Mouse (Mus musculus) CH12.LX (cell line): ENCODE data around the gene Itgb4. TPM values are rescaled to one million over a fixed set of nuclear protein-coding genes. Genes with fewer than 3 reads are reported as not detected.

Source experiments
- DNase-seq: peaks from one replicate; pipeline ENCODE4 v3.0.0-alpha.2; 2013; ENCODE audit errors: extremely low read depth
- H3K27ac ChIP-seq: 2 replicates; pipeline ENCODE4 v1.5.1; 2012; ENCODE audit warnings: low read depth, mild to moderate bottlenecking, control low read depth, moderate library complexity; ENCODE audit not compliant: insufficient read depth
- H3K27me3 ChIP-seq: replicated peaks from 2 replicates; pipeline ENCODE3; 2012; ENCODE audit warnings: inconsistent platforms
- H3K36me3 ChIP-seq, 2 experiments: replicated peaks in 1 of 2; 2 replicates each; pipeline versions ENCODE3 to v1.6.1; 2012; ENCODE audit warnings: inconsistent platforms in 1 of 2, low read length in 1 of 2, mild to moderate bottlenecking in 1 of 2, mixed read lengths in 1 of 2, moderate library complexity in 1 of 2; ENCODE audit not compliant: control insufficient read depth in 1 of 2, insufficient read depth in 1 of 2
- H3K4me1 ChIP-seq, 2 experiments: 2 replicates each; pipeline ENCODE4 v1.6.1; 2012; ENCODE audit warnings: inconsistent platforms in 1 of 2, moderate library complexity in 1 of 2; ENCODE audit not compliant: insufficient read depth in 2 of 2, control insufficient read depth in 1 of 2
- H3K4me2 ChIP-seq: 2 replicates; pipeline ENCODE4 v1.6.1; 2012; ENCODE audit warnings: low read depth, mild to moderate bottlenecking, control low read depth; ENCODE audit not compliant: poor library complexity, insufficient read depth, severe bottlenecking
- H3K4me3 ChIP-seq, 3 experiments: fragments of 150-350 bp in 1 of 3; sonication (generic) in 1 of 3; replicated peaks in 1 of 3; 2 replicates each; pipeline versions ENCODE3 to v1.5.1; 2011 to 2012; ENCODE audit warnings: low read depth in 2 of 3, low read length in 2 of 3, mild to moderate bottlenecking in 2 of 3, moderate library complexity in 2 of 3, control low read depth in 1 of 3, improper control_type of control experiment in 1 of 3, inconsistent platforms in 1 of 3, mixed read lengths in 1 of 3; ENCODE audit not compliant: poor library complexity in 1 of 3
- H3K79me2 ChIP-seq: replicated peaks from 2 replicates; pipeline ENCODE4 v1.6.1; 2012; ENCODE audit warnings: mild to moderate bottlenecking, moderate library complexity; ENCODE audit not compliant: control insufficient read depth, poor library complexity, insufficient read depth, severe bottlenecking; ENCODE audit errors: extremely low read depth
- H3K9ac ChIP-seq: 2 replicates; pipeline ENCODE4 v1.6.1; 2012; ENCODE audit warnings: low read depth, mild to moderate bottlenecking, control low read depth, moderate library complexity; ENCODE audit not compliant: insufficient read depth
- H3K9me3 ChIP-seq: replicated peaks from 2 replicates; pipeline ENCODE3; 2012; ENCODE audit warnings: low read length, inconsistent platforms, mixed read lengths
- BHLHE40 ChIP-seq: IDR thresholded peaks from 2 replicates; pipeline ENCODE4 v1.6.1; 2011; ENCODE audit warnings: mild to moderate bottlenecking, low read depth, low read length, improper control_type of control experiment
- CHD1 ChIP-seq: IDR thresholded peaks from 2 replicates; pipeline ENCODE4 v1.6.1; 2012; ENCODE audit warnings: low read depth, low read length, improper control_type of control experiment, inconsistent platforms
- CTCF ChIP-seq, 2 experiments: IDR thresholded peaks in 1 of 2; conservative IDR thresholded peaks in 1 of 2; 2 replicates each; pipeline ENCODE4 v1.5.1; 2011 to 2012; ENCODE audit warnings: low read depth in 2 of 2, low read length in 2 of 2, improper control_type of control experiment in 1 of 2, inconsistent platforms in 1 of 2, mild to moderate bottlenecking in 1 of 2, moderate library complexity in 1 of 2
- ELF1 ChIP-seq: IDR thresholded peaks from 2 replicates; pipeline ENCODE4 v1.6.1; 2014; ENCODE audit warnings: low read depth, mild to moderate bottlenecking, inconsistent platforms, low read length, improper control_type of control experiment
- ETS1 ChIP-seq: conservative IDR thresholded peaks from 2 replicates; pipeline ENCODE4 v1.6.1; 2012; ENCODE audit warnings: low read depth, mild to moderate bottlenecking, inconsistent platforms, low read length, improper control_type of control experiment, moderate library complexity
- GABPA ChIP-seq: IDR thresholded peaks from 2 replicates; pipeline ENCODE4 v1.6.1; 2012; ENCODE audit warnings: low read depth, low read length, improper control_type of control experiment, inconsistent platforms; ENCODE audit not compliant: insufficient replicate concordance
- HCFC1 ChIP-seq: IDR thresholded peaks from 2 replicates; pipeline ENCODE4 v1.6.1; 2012; ENCODE audit warnings: low read depth, mild to moderate bottlenecking, inconsistent platforms, low read length, improper control_type of control experiment
- IRF4 ChIP-seq: IDR thresholded peaks from 2 replicates; pipeline ENCODE4 v1.6.1; 2014; ENCODE audit warnings: low read depth, mild to moderate bottlenecking, inconsistent platforms, low read length, improper control_type of control experiment
- JUN ChIP-seq: IDR thresholded peaks from 2 replicates; pipeline ENCODE4 v1.6.1; 2011; ENCODE audit warnings: low read depth, mild to moderate bottlenecking, low read length, improper control_type of control experiment, moderate library complexity; ENCODE audit not compliant: insufficient read depth
- KAT2A ChIP-seq: IDR thresholded peaks from 2 replicates; pipeline ENCODE4 v1.6.1; 2012; ENCODE audit warnings: low read length, improper control_type of control experiment, inconsistent platforms; ENCODE audit not compliant: insufficient replicate concordance
- MAX ChIP-seq: IDR thresholded peaks from 2 replicates; pipeline ENCODE4 v1.6.1; 2011; ENCODE audit warnings: low read length, improper control_type of control experiment
- MYC ChIP-seq: IDR thresholded peaks from 2 replicates; pipeline ENCODE4 v1.6.1; 2011; ENCODE audit warnings: low read depth, mild to moderate bottlenecking, improper control_type of control experiment, low read length
- NELFE ChIP-seq: IDR thresholded peaks from 2 replicates; pipeline ENCODE4 v1.6.1; 2011; ENCODE audit warnings: low read depth, low read length, improper control_type of control experiment
- PAX5 ChIP-seq: IDR thresholded peaks from 2 replicates; pipeline ENCODE4 v1.6.1; 2012; ENCODE audit warnings: low read length, inconsistent platforms, mixed read lengths
- POLR2AphosphoS2 ChIP-seq: IDR thresholded peaks from 2 replicates; pipeline ENCODE4 v1.6.1; 2011; ENCODE audit warnings: low read depth, low read length, improper control_type of control experiment
- SMC3 ChIP-seq: IDR thresholded peaks from 2 replicates; pipeline ENCODE4 v1.6.1; 2011; ENCODE audit warnings: low read depth, low read length, improper control_type of control experiment
- TBP ChIP-seq: conservative IDR thresholded peaks from 2 replicates; pipeline ENCODE4 v1.6.1; 2011; ENCODE audit warnings: low read depth, low read length, improper control_type of control experiment
- UBTF ChIP-seq: IDR thresholded peaks from 2 replicates; pipeline ENCODE4 v1.6.1; 2012; ENCODE audit warnings: low read depth, mild to moderate bottlenecking, inconsistent platforms, low read length, improper control_type of control experiment, moderate library complexity
- USF1 ChIP-seq: IDR thresholded peaks from 2 replicates; pipeline ENCODE4 v1.6.1; 2014; ENCODE audit warnings: low read depth, mild to moderate bottlenecking, inconsistent platforms, low read length, improper control_type of control experiment
- ZC3H11A ChIP-seq: IDR thresholded peaks from 2 replicates; pipeline ENCODE4 v1.6.1; 2012; ENCODE audit warnings: low read depth, mild to moderate bottlenecking, inconsistent platforms, low read length, improper control_type of control experiment
- ZKSCAN1 ChIP-seq: IDR thresholded peaks from 2 replicates; pipeline ENCODE4 v1.6.1; 2012; ENCODE audit warnings: low read depth, inconsistent platforms, low read length, improper control_type of control experiment, borderline replicate concordance
- dilution Hi-C: fragments of 300-500 bp; cut with MboI; formaldehyde crosslinking; loops from 2 replicates; pipeline ENCODE4 v1.14.3; 2020; ENCODE audit warnings: low sequenced_read_pairs; ENCODE audit not compliant: extremely low pct_unique_long_range_greater_than_20kb, extremely low pct_ligation_motif_present
- in situ Hi-C: fragments of 300-500 bp; cut with MboI; formaldehyde crosslinking; loops from 3 replicates; pipeline ENCODE4 v1.14.3; 2019; ENCODE audit warnings: low sequenced_read_pairs, low pct_ligation_motif_present, low pct_unique_long_range_greater_than_20kb, mixed read lengths
- polyA plus RNA-seq: library from polyadenylated mRNA; unstranded; fragments of >175 nt; gene quantifications from 2 replicates; pipeline ENCODE4 v1.2.1, GENCODE M21; 2012; ENCODE audit warnings: low read depth; ENCODE audit not compliant: insufficient read length
- total RNA-seq, 2 experiments: library from RNA; depleted of rRNA; stranded (reverse); fragments of 300-350 nt in 1 of 2; fragments of >200 nt in 1 of 2; gene quantifications; 2 replicates each; pipeline ENCODE4 v1.2.3; 2012 to 2014

Itgb4 gene
- total and polyA plus RNA-seq, 3 experiments, result 0.42 to 6.3 (median 0.59) TPM

- Histone ChIP-seq H3K9ac (no peak overlapping the region), H3K4me1 (peaks cover 11 to 49% of the 10 kb centered on the region in 2 experiments), H3K79me2 (peaks cover 6% of the 10 kb centered on the region; the same call in 1 of the 2 replicates), H3K9me3 (no peaks in the 10 kb centered on the region), H3K27me3 (no peaks in the 10 kb centered on the region), H3K4me2 (no peak overlapping the region)
- dilution Hi-C loops, result no loop called here
- TF ChIP-seq KAT2A, result no peak
- no peak for TF ChIP-seq HCFC1
- no peak for TF ChIP-seq BHLHE40
- TF ChIP-seq JUN, result no peak
- TF ChIP-seq IRF4, result no peak
- no peak for TF ChIP-seq ELF1
- no peak for TF ChIP-seq ZC3H11A
- no peak for TF ChIP-seq USF1
- no peak for TF ChIP-seq CHD1
- TF ChIP-seq, all 38 proteins: peak for 0
- in situ Hi-C loops, result loop anchor here (25.0 kb wide), 1 partner anchor 398 kb away; the partner anchor contains the start of genes Gga3, Mif4gd and Mrps7
- no peak for DNase-seq
- Histone ChIP-seq H3K36me3 (peaks cover 41 to 59% of the 10 kb centered on the region in 2 experiments), H3K4me3 (no peak overlapping the region), H3K27ac (no peak overlapping the region)
These were observed 35.6 kb downstream of the Itgb4 start for GRCm38 (mm10) chr11:116010146-116010545.

- Histone ChIP-seq H3K36me3 (peaks cover 39 to 51% of the 10 kb centered on the region in 2 experiments), H3K9ac (no peak overlapping the region; the same call in 1 of the 2 replicates), H3K27ac (no peak overlapping the region), H3K4me2 (peak overlapping the region; percentile 75; the same call in 1 of the 2 replicates), H3K4me1 (peaks cover 7 to 43% of the 10 kb centered on the region in 2 experiments), H3K4me3 (peak overlapping the region in 1 of 3 experiments; percentile 98), H3K9me3 (no peaks in the 10 kb centered on the region), H3K79me2 (peaks cover 6% of the 10 kb centered on the region; the same call in 1 of the 2 replicates), H3K27me3 (no peaks in the 10 kb centered on the region)
- TF ChIP-seq JUN (no peak), GABPA (no peak), IRF4 (no peak), ETS1 (no peak), MAX (no peak), NELFE (no peak), CTCF (conservative IDR thresholded peaks at IDR 0.05 in 1 of 2, IDR thresholded peaks at IDR 0.05 in 1 of 2; ENCODE audit: low read depth in 2 of 2, low read length in 2 of 2) (no peak), CHD1 (no peak), MYC (no peak), ZKSCAN1 (no peak), PAX5 (no peak), ELF1 (no peak), SMC3 (no peak), TBP (no peak), KAT2A (no peak), USF1 (no peak), UBTF (no peak), BHLHE40 (no peak), POLR2AphosphoS2 (no peak)
- DNase-seq, result no peak
- dilution Hi-C loops, result no loop called here
- in situ Hi-C loops, result loop anchor here (25.0 kb wide), 1 partner anchor 399 kb away; the partner anchor contains the start of genes Gga3, Mif4gd and Mrps7
These were observed 36.4 kb downstream of the Itgb4 start for GRCm38 (mm10) chr11:116010948-116011347.
